Mouse (Mus musculus): Measurements from ENCODE around the gene Gm10217.

GRCm38 (mm10) chr8:9899673-9900072 is 35.6 kb downstream of the Gm10217 start:
- TF ChIP-seq MAZ (IDR thresholded peaks at IDR 0.05; ENCODE audit: low read depth, low read length) (no peak), ZNF384 (IDR thresholded peaks at IDR 0.05; ENCODE audit: low read depth, low read length) (no peak), EP300 (IDR thresholded peaks at IDR 0.05; ENCODE audit: low read length) (no peak), KAT2A (IDR thresholded peaks at IDR 0.05; ENCODE audit: insufficient replicate concordance, low read length) (no peak), MAX (IDR thresholded peaks at IDR 0.05; ENCODE audit: low read length) (no peak), HCFC1 (IDR thresholded peaks at IDR 0.05; ENCODE audit: low read depth, low read length) (no peak), CTCF (conservative IDR thresholded peaks at IDR 0.05 in 1 of 2, IDR thresholded peaks at IDR 0.05 in 1 of 2; ENCODE audit: low read depth in 2 of 2, low read length in 2 of 2) (no peak), CHD1 (IDR thresholded peaks at IDR 0.05; ENCODE audit: low read depth, low read length) (no peak), NRF1 (IDR thresholded peaks at IDR 0.05; ENCODE audit: low read depth, low read length) (no peak), MYC (IDR thresholded peaks at IDR 0.05; ENCODE audit: low read depth, low read length) (no peak), POLR2A (IDR thresholded peaks at IDR 0.05; ENCODE audit: low read depth, low read length) (no peak)
